Mouse (Mus musculus): Measurements from ENCODE around the gene Cbr2. TPM values are rescaled to one million over a fixed set of nuclear protein-coding genes. Genes with fewer than 3 reads are reported as not detected.
"Not testable (repeated sequence)": the region's sequence is repeated elsewhere in the genome, so short reads cannot be mapped to it uniquely, and the experiment has no call there.

The Cbr2 gene
- 0.97 and 2.1 TPM in 2 replicates for polyA plus RNA-seq (2015; fragmentation: Nextera tagmentation; extraction: Ambion mirVana)

GRCm38 (mm10) chr11:120731858-120732680 lies at the start of gene Cbr2:
Cbr2 (minus strand) TSS chr11:120732114.
- no peak within 1 kb of the TSS for H3K9ac ChIP-seq
- H3K27me3 ChIP-seq, result no peaks in the 10 kb centered on the region
- no peaks in the 10 kb centered on the region for H3K36me3 ChIP-seq
- 84% methylated on average over 12 of the region's 12 CpGs for WGBS
- no peak for ATAC-seq (ENCODE audit: low FRiP score, low read depth)
- H3K27ac ChIP-seq (replicated peaks), result no peak within 1 kb of the TSS
- H3K9me3 ChIP-seq, result no peaks in the 10 kb centered on the region
- H3K4me3 ChIP-seq, result no peak within 1 kb of the TSS
- 0 out of 2 replicates have a peak, but pooled peaks cover 3% of the 10 kb centered on the region for H3K4me1 ChIP-seq (replicated peaks)
- no peak within 1 kb of the TSS for H3K4me2 ChIP-seq

- 98% methylated on average over 6 of the region's 6 CpGs for WGBS
- H3K4me3 ChIP-seq; H3K27ac ChIP-seq (replicated peaks); H3K4me2 ChIP-seq; H3K9me3 ChIP-seq; H3K27me3 ChIP-seq; H3K9ac ChIP-seq; ATAC-seq (ENCODE audit: low FRiP score, low read depth): not testable (repeated sequence)
- Histone ChIP-seq H3K36me3 (peaks cover 17% of the 10 kb centered on the region), H3K4me1 (replicated peaks) (peaks cover 37% of the 10 kb centered on the region)
These were observed 49.4 kb upstream of the Cbr2 start for GRCm38 (mm10) chr11:120781361-120781760.

- ATAC-seq (ENCODE audit: low FRiP score, low read depth), result no peak
- H3K4me1 ChIP-seq (replicated peaks), result peaks cover 29% of the 10 kb centered on the region
- H3K36me3 ChIP-seq, result peaks cover 13% of the 10 kb centered on the region; the same call in 1 of the 2 replicates
- 81% methylated on average over 1 of the region's 1 CpGs for WGBS
- no peaks in the 10 kb centered on the region for H3K9me3 ChIP-seq
- no peak overlapping the region for H3K27ac ChIP-seq (replicated peaks)
- H3K4me3 ChIP-seq, result no peak overlapping the region
- no peaks in the 10 kb centered on the region for H3K27me3 ChIP-seq
- H3K9ac ChIP-seq, result no peak overlapping the region
- no peak overlapping the region for H3K4me2 ChIP-seq
These were observed 48.0 kb upstream of the Cbr2 start for GRCm38 (mm10) chr11:120779876-120780275.

GRCm38 (mm10) chr11:120777123-120777522 lies 45.2 kb upstream of the Cbr2 start:
- H3K4me3 ChIP-seq, result no peak overlapping the region
- peaks cover 13% of the 10 kb centered on the region; the same call in 1 of the 2 replicates for H3K36me3 ChIP-seq
- ATAC-seq (ENCODE audit: low FRiP score, low read depth), result no peak
- H3K27ac ChIP-seq (replicated peaks), result no peak overlapping the region
- H3K4me2 ChIP-seq, result no peak overlapping the region
- 30% methylated on average over 6 of the region's 6 CpGs for WGBS
- no peaks in the 10 kb centered on the region for H3K9me3 ChIP-seq
- peaks cover 12% of the 10 kb centered on the region for H3K4me1 ChIP-seq (replicated peaks)
- no peak overlapping the region for H3K9ac ChIP-seq
- no peaks in the 10 kb centered on the region for H3K27me3 ChIP-seq

GRCm38 (mm10) chr11:120775774-120776469 lies 44.0 kb upstream of the Cbr2 start:
- Histone ChIP-seq H3K36me3 (peaks cover 10% of the 10 kb centered on the region; the same call in 1 of the 2 replicates), H3K4me2 (no peak overlapping the region), H3K4me1 (replicated peaks) (peaks cover 11% of the 10 kb centered on the region; the same call in 1 of the 2 replicates), H3K9me3 (no peaks in the 10 kb centered on the region), H3K4me3 (no peak overlapping the region), H3K9ac (no peak overlapping the region), H3K27ac (replicated peaks) (no peak overlapping the region), H3K27me3 (no peaks in the 10 kb centered on the region)
- WGBS, result 24% methylated on average over 15 of the region's 15 CpGs
- peak; percentile 89 for ATAC-seq (ENCODE audit: low FRiP score, low read depth)

GRCm38 (mm10) chr11:120773463-120774190 lies 41.7 kb upstream of the Cbr2 start:
- no peaks in the 10 kb centered on the region for H3K27me3 ChIP-seq
- no peak overlapping the region for H3K27ac ChIP-seq (replicated peaks)
- no peak overlapping the region for H3K9ac ChIP-seq
- H3K4me2 ChIP-seq, result no peak overlapping the region
- H3K4me3 ChIP-seq, result no peak overlapping the region
- no peaks in the 10 kb centered on the region for H3K9me3 ChIP-seq
- ATAC-seq (ENCODE audit: low FRiP score, low read depth), result no peak
- WGBS, result 85% methylated on average over 7 of the region's 7 CpGs
- H3K36me3 ChIP-seq, result no peaks in the 10 kb centered on the region
- H3K4me1 ChIP-seq (replicated peaks), result peaks cover 11% of the 10 kb centered on the region; the same call in 1 of the 2 replicates

- H3K27ac ChIP-seq (replicated peaks), result no peak overlapping the region
These were observed 40.8 kb upstream of the Cbr2 start for GRCm38 (mm10) chr11:120772749-120773148.

GRCm38 (mm10) chr11:120768206-120768605 lies 36.3 kb upstream of the Cbr2 start:
- Histone ChIP-seq H3K9me3 (no peaks in the 10 kb centered on the region), H3K4me2 (no peak overlapping the region), H3K36me3 (no peaks in the 10 kb centered on the region), H3K4me1 (replicated peaks) (no peaks in the 10 kb centered on the region), H3K4me3 (no peak overlapping the region), H3K27ac (replicated peaks) (no peak overlapping the region), H3K27me3 (no peaks in the 10 kb centered on the region), H3K9ac (no peak overlapping the region)
- WGBS, result 46% methylated on average over 1 of the region's 1 CpGs
- ATAC-seq (ENCODE audit: low FRiP score, low read depth), result no peak

More at GRCm38 (mm10) chr11:120772749-120773148, 40.8 kb upstream of the Cbr2 start:
- 83% methylated on average over 3 of the region's 3 CpGs for WGBS
- ATAC-seq (ENCODE audit: low FRiP score, low read depth), result no peak
- H3K9ac ChIP-seq, result no peak overlapping the region
- no peaks in the 10 kb centered on the region for H3K36me3 ChIP-seq
- H3K4me2 ChIP-seq, result no peak overlapping the region
- no peaks in the 10 kb centered on the region for H3K27me3 ChIP-seq
- no peaks in the 10 kb centered on the region for H3K9me3 ChIP-seq
- H3K4me3 ChIP-seq, result no peak overlapping the region
- peaks cover 11% of the 10 kb centered on the region; the same call in 1 of the 2 replicates for H3K4me1 ChIP-seq (replicated peaks)

- H3K9me3 ChIP-seq; H3K27me3 ChIP-seq; H3K4me1 ChIP-seq (replicated peaks); H3K4me2 ChIP-seq; H3K27ac ChIP-seq (replicated peaks); H3K9ac ChIP-seq; ATAC-seq (ENCODE audit: low FRiP score, low read depth); H3K36me3 ChIP-seq; H3K4me3 ChIP-seq: not testable (repeated sequence)
- 65% methylated on average over 3 of the region's 7 CpGs for WGBS
These were observed 35.1 kb upstream of the Cbr2 start for GRCm38 (mm10) chr11:120767023-120767422.

GRCm38 (mm10) chr11:120763121-120763999 lies 31.4 kb upstream of the Cbr2 start:
- H3K4me3 ChIP-seq; H3K27ac ChIP-seq (replicated peaks); H3K27me3 ChIP-seq; H3K36me3 ChIP-seq; H3K9me3 ChIP-seq; H3K4me1 ChIP-seq (replicated peaks); H3K9ac ChIP-seq: not testable (repeated sequence)
- peak overlapping the region; percentile 19; the same call in 1 of the 2 replicates for H3K4me2 ChIP-seq
- ATAC-seq (ENCODE audit: low FRiP score, low read depth), result peak; percentile 48; the same call in 1 of the 2 replicates
- WGBS, result 28% methylated on average over 4 of the region's 23 CpGs

- H3K27ac ChIP-seq (replicated peaks); H3K4me1 ChIP-seq (replicated peaks); H3K9me3 ChIP-seq; ATAC-seq (ENCODE audit: low FRiP score, low read depth); H3K9ac ChIP-seq; H3K27me3 ChIP-seq; H3K36me3 ChIP-seq; H3K4me3 ChIP-seq: not testable (repeated sequence)
- H3K4me2 ChIP-seq, result peak within 1 kb of the TSS; percentile 19; the same call in 1 of the 2 replicates
- WGBS, result 25% methylated on average over 14 of the region's 14 CpGs
These were observed 30.7 kb upstream of the Cbr2 start, which contains the start of gene Hmga1b for GRCm38 (mm10) chr11:120762672-120763041. Hmga1b (plus strand) TSS chr11:120762794.

Data from hindbrain, embryonic 15.5 days (tissue).